Mouse (Mus musculus) gastrocnemius, adult 8-10 months (tissue): ENCODE data around the gene Efhb. TPM values are rescaled to one million over a fixed set of nuclear protein-coding genes. Genes with fewer than 3 reads are reported as not detected.

ENCODE experiments used
- DNase-seq, 2 experiments: peaks; one replicate each; pipeline ENCODE4 v3.0.0; 2022; ENCODE audit warnings: low spot score in 2 of 2
- total RNA-seq, 4 experiments: library from RNA; stranded (reverse); gene quantifications; 2 replicates each; pipeline ENCODE4 v1.2.4; 2022

Gene Efhb
- total RNA-seq, 4 experiments from 2014 or later = 0.08 to 0.11 TPM; not detected in 2

DNA sequence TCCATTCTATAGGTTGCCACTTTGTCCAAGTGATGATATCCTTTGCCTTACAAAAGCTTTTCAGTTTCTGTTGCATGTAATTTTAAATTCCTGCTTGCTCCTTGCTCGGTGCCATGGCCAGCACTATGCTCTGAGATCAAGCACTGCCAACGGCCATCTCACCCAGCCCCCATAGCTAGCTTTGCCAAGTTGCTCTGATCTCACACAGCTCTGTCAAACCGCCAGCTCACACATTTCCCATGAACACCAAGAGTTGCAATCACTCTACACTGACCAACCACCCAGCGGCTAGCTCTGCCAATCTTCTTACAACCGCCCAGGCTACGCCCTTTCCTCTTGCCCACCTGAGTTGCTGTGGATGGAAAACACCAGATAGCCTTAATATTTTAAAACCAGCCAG lies 99.0 kb downstream of the Efhb start:
- DNase-seq = no peak

Other genes starting within 250 kb of the Efhb start
- 10 to 100 TPM; 49.0 to 53.9 (median 50.0) TPM for gene Rab5a, start 15.9 kb upstream of the Efhb start, total RNA-seq
- gene Pp2d1, start 76.1 kb upstream of the Efhb start, total RNA-seq = under 1 TPM in 1 of 4 experiments, not detected in 3; 0.12 TPM
- 10 to 100 TPM; 57.6 to 76.6 (median 67.2) TPM for gene Kat2b, start 103.5 kb upstream of the Efhb start, total RNA-seq
- not detected for gene Sgo1, start 226.0 kb upstream of the Efhb start, total RNA-seq